Mouse (Mus musculus) lung, postnatal 0 days (tissue): ENCODE measurements around the gene Lhfpl2. TPM values are rescaled to one million over a fixed set of nuclear protein-coding genes. Genes with fewer than 3 reads are reported as not detected.

Experiments
- ATAC-seq: fragments of 200-750 bp; cut with Nextera tagmentation; 2 replicates; pipeline ENCODE4 v1.8.0; 2017; ENCODE audit warnings: moderate library complexity
- DNase-seq: peaks from one replicate; pipeline ENCODE4 v3.0.0-alpha.2; 2016; ENCODE audit warnings: low spot score
- H3K27ac ChIP-seq: fragments of 300-500 bp; sonication (generic); 2 replicates; pipeline ENCODE4 v1.5.1; 2014; ENCODE audit warnings: antibody characterized with exemption, mild to moderate bottlenecking, low read length, mixed read lengths
- H3K27me3 ChIP-seq: fragments of 300-500 bp; sonication (generic); replicated peaks from 2 replicates; pipeline ENCODE4 v1.6.1; 2014; ENCODE audit warnings: low read length, mixed read lengths; ENCODE audit not compliant: insufficient read depth
- H3K36me3 ChIP-seq: fragments of 300-500 bp; sonication (generic); 2 replicates; pipeline ENCODE4 v1.6.1; 2014; ENCODE audit warnings: low read length, mixed read lengths; ENCODE audit not compliant: insufficient read depth
- H3K4me1 ChIP-seq: fragments of 300-500 bp; sonication (generic); 2 replicates; pipeline ENCODE4 v1.6.1; 2014; ENCODE audit warnings: antibody characterized with exemption, low read depth, low read length, mixed read lengths; ENCODE audit not compliant: insufficient read depth
- H3K4me2 ChIP-seq: fragments of 300-500 bp; sonication (generic); replicated peaks from 2 replicates; pipeline ENCODE4 v1.6.1; 2014; ENCODE audit warnings: low read depth, mild to moderate bottlenecking, low read length, moderate library complexity, mixed read lengths
- H3K4me3 ChIP-seq: fragments of 300-500 bp; sonication (generic); 2 replicates; pipeline ENCODE4 v1.5.1; 2014; ENCODE audit warnings: low read depth, low read length
- H3K9ac ChIP-seq: fragments of 300-500 bp; sonication (generic); replicated peaks from 2 replicates; pipeline ENCODE4 v1.6.1; 2014; ENCODE audit warnings: low read depth, mild to moderate bottlenecking
- H3K9me3 ChIP-seq: fragments of 300-500 bp; sonication (generic); 2 replicates; pipeline ENCODE4 v1.6.1; 2016; ENCODE audit warnings: low read length, mixed read lengths
- CTCF ChIP-seq: IDR thresholded peaks from 2 replicates; pipeline ENCODE4 v1.5.1; 2016; ENCODE audit warnings: antibody characterized with exemption, mild to moderate bottlenecking
- EP300 ChIP-seq: IDR thresholded peaks from 2 replicates; pipeline ENCODE4 v1.6.1; 2016; ENCODE audit warnings: antibody characterized with exemption, mild to moderate bottlenecking, control low read depth
- WGBS: fragments of 180-500 bp; shearing (Covaris S2); extraction: QIAGEN DNeasy Blood & Tissue Kit; methylation state at CpG from one replicate; pipeline ENCODE4 v1.1.7; 2014; 5-methylcytosine and 5-hydroxymethylcytosine counted together
- polyA plus RNA-seq: library from polyadenylated mRNA; unstranded; fragments of >200 nt; fragmentation: Nextera tagmentation; extraction: Ambion mirVana; gene quantifications from 2 replicates; pipeline ENCODE4 v1.2.1, GENCODE M21; 2015

Lhfpl2 gene
- polyA plus RNA-seq, 1 experiment from 2014 or later = 19.9 TPM

GRCm38 (mm10) chr13:94140446-94140845, 82.8 kb downstream of the Lhfpl2 start:
- no peak for DNase-seq
- peaks cover 20% of the 10 kb centered on the region for H3K4me1 ChIP-seq
- H3K4me2 ChIP-seq = no peak overlapping the region
- no peak for ATAC-seq
- no peaks in the 10 kb centered on the region for H3K36me3 ChIP-seq
- TF ChIP-seq CTCF = no peak
- no peak for TF ChIP-seq EP300
- no peaks in the 10 kb centered on the region for H3K9me3 ChIP-seq
- WGBS = 66% methylated on average over 4 of the region's 4 CpGs
- no peaks in the 10 kb centered on the region for H3K27me3 ChIP-seq
- H3K9ac ChIP-seq = no peak overlapping the region
- H3K27ac ChIP-seq = no peak overlapping the region
- H3K4me3 ChIP-seq = no peak overlapping the region

- WGBS = 26% methylated on average over 12 of the region's 12 CpGs
- peak; percentile 56 for ATAC-seq
- no peaks in the 10 kb centered on the region for H3K9me3 ChIP-seq
- H3K27ac ChIP-seq = no peak overlapping the region
- peaks cover 13% of the 10 kb centered on the region for H3K4me1 ChIP-seq
- H3K27me3 ChIP-seq = no peaks in the 10 kb centered on the region
- peak; percentile 70 for DNase-seq
- H3K4me3 ChIP-seq = no peak overlapping the region
- H3K36me3 ChIP-seq = no peaks in the 10 kb centered on the region
- no peak overlapping the region for H3K4me2 ChIP-seq
- TF ChIP-seq CTCF = peak; percentile 64
- TF ChIP-seq EP300 = no peak
- H3K9ac ChIP-seq = no peak overlapping the region
Measured at GRCm38 (mm10) chr13:94143063-94143652, 85.6 kb downstream of the Lhfpl2 start.

GRCm38 (mm10) chr13:94144451-94144850, 86.9 kb downstream of the Lhfpl2 start:
- no peak overlapping the region for H3K4me2 ChIP-seq
- TF ChIP-seq CTCF (no peak), EP300 (no peak)
- no peak for DNase-seq
- no peak overlapping the region for H3K27ac ChIP-seq
- H3K9ac ChIP-seq = no peak overlapping the region
- no peaks in the 10 kb centered on the region for H3K9me3 ChIP-seq
- no peaks in the 10 kb centered on the region for H3K27me3 ChIP-seq
- no peaks in the 10 kb centered on the region for H3K36me3 ChIP-seq
- H3K4me1 ChIP-seq = peaks cover 11% of the 10 kb centered on the region
- WGBS = 64% methylated on average over 8 of the region's 8 CpGs
- ATAC-seq = no peak
- H3K4me3 ChIP-seq = no peak overlapping the region

- H3K4me2 ChIP-seq = no peak overlapping the region
- TF ChIP-seq CTCF (peak; percentile 78), EP300 (no peak)
- no peak overlapping the region for H3K4me3 ChIP-seq
- no peaks in the 10 kb centered on the region for H3K4me1 ChIP-seq
- H3K27ac ChIP-seq = no peak overlapping the region
- WGBS = 41% methylated on average over 4 of the region's 4 CpGs
- no peaks in the 10 kb centered on the region for H3K27me3 ChIP-seq
- peak; percentile 77 for DNase-seq
- H3K36me3 ChIP-seq = no peaks in the 10 kb centered on the region
- ATAC-seq = no peak
- no peaks in the 10 kb centered on the region for H3K9me3 ChIP-seq
- no peak overlapping the region for H3K9ac ChIP-seq
Measured at GRCm38 (mm10) chr13:94147257-94147656, 89.7 kb downstream of the Lhfpl2 start.

GRCm38 (mm10) chr13:94149006-94149405, 91.4 kb downstream of the Lhfpl2 start:
- Histone ChIP-seq H3K27ac (no peak overlapping the region), H3K9ac (no peak overlapping the region), H3K9me3 (no peaks in the 10 kb centered on the region), H3K4me1 (no peaks in the 10 kb centered on the region), H3K36me3 (no peaks in the 10 kb centered on the region), H3K4me2 (no peak overlapping the region), H3K27me3 (no peaks in the 10 kb centered on the region), H3K4me3 (no peak overlapping the region)
- DNase-seq (no peak), ATAC-seq (no peak)
- TF ChIP-seq CTCF (no peak), EP300 (no peak)
- 62% methylated on average over 5 of the region's 5 CpGs for WGBS

- Histone ChIP-seq H3K27me3 (no peaks in the 10 kb centered on the region), H3K9ac (no peak overlapping the region), H3K4me1 (no peaks in the 10 kb centered on the region), H3K27ac (no peak overlapping the region), H3K4me2 (no peak overlapping the region), H3K4me3 (no peak overlapping the region), H3K9me3 (no peaks in the 10 kb centered on the region), H3K36me3 (no peaks in the 10 kb centered on the region)
- 88% methylated on average over 8 of the region's 8 CpGs for WGBS
- no peak for ATAC-seq
- no peak for DNase-seq
- TF ChIP-seq CTCF (no peak), EP300 (no peak)
Measured at GRCm38 (mm10) chr13:94149781-94150180, 92.2 kb downstream of the Lhfpl2 start.

- WGBS = 68% methylated on average over 4 of the region's 4 CpGs
- no peaks in the 10 kb centered on the region for H3K36me3 ChIP-seq
- H3K9ac ChIP-seq = no peak overlapping the region
- no peaks in the 10 kb centered on the region for H3K9me3 ChIP-seq
- H3K4me3 ChIP-seq = no peak overlapping the region
- no peaks in the 10 kb centered on the region for H3K27me3 ChIP-seq
- no peak overlapping the region for H3K4me2 ChIP-seq
- DNase-seq = no peak
- H3K27ac ChIP-seq = no peak overlapping the region
- no peak for ATAC-seq
- no peaks in the 10 kb centered on the region; the same call in 1 of the 2 replicates for H3K4me1 ChIP-seq
- TF ChIP-seq CTCF = no peak
- TF ChIP-seq EP300 = no peak
Measured at GRCm38 (mm10) chr13:94151308-94151707, 93.7 kb downstream of the Lhfpl2 start.
